Mouse (Mus musculus): ENCODE measurements at regions not wholly inside any gene's neighbourhood (a gene's known extent, or its start where the extent isn't known, plus 50 kb on each side); places are given as distances from the start of the nearest gene placed in this dataset.

- DNase-seq (ENCODE audit: low read depth, low spot score) = no peak
These were observed 318.4 kb upstream of the Slc7a11 start for GRCm38 (mm10) chr3:50761766-50762165.

GRCm38 (mm10) chr3:50758106-50758505 lies 314.7 kb upstream of the Slc7a11 start:
- no peak for DNase-seq (ENCODE audit: low read depth, low spot score)

GRCm38 (mm10) chr3:50737173-50737572 lies 293.8 kb upstream of the Slc7a11 start:
- DNase-seq (ENCODE audit: low read depth, low spot score) = no peak

- no peak for DNase-seq (ENCODE audit: low read depth, low spot score)
These were observed 275.6 kb upstream of the Slc7a11 start for GRCm38 (mm10) chr3:50719035-50719434.

- no peak for DNase-seq (ENCODE audit: low read depth, low spot score)
These were observed 270.0 kb upstream of the Slc7a11 start for GRCm38 (mm10) chr3:50713463-50713862.

GRCm38 (mm10) chr3:50709415-50709989 lies 266.1 kb upstream of the Slc7a11 start:
- no peak for DNase-seq (ENCODE audit: low read depth, low spot score)

GRCm38 (mm10) chr3:50706707-50707106 lies 263.3 kb upstream of the Slc7a11 start:
- DNase-seq (ENCODE audit: low read depth, low spot score) = no peak

- DNase-seq (ENCODE audit: low read depth, low spot score) = no peak
These were observed 251.7 kb upstream of the Slc7a11 start for GRCm38 (mm10) chr3:50694904-50695680.

- no peak for DNase-seq (ENCODE audit: low read depth, low spot score)
These were observed 251.1 kb upstream of the Slc7a11 start for GRCm38 (mm10) chr3:50694497-50694896.

GRCm38 (mm10) chr3:50692306-50692705 lies 248.9 kb upstream of the Slc7a11 start:
- DNase-seq (ENCODE audit: low read depth, low spot score) = no peak

GRCm38 (mm10) chr3:50690750-50691149 lies 247.3 kb upstream of the Slc7a11 start:
- DNase-seq (ENCODE audit: low read depth, low spot score) = no peak

- DNase-seq (ENCODE audit: low read depth, low spot score) = no peak
These were observed 246.0 kb upstream of the Slc7a11 start for GRCm38 (mm10) chr3:50689375-50689774.

- DNase-seq (ENCODE audit: low read depth, low spot score) = no peak
These were observed 244.3 kb upstream of the Slc7a11 start for GRCm38 (mm10) chr3:50687755-50688154.

GRCm38 (mm10) chr3:50678611-50678988 lies 235.2 kb upstream of the Slc7a11 start:
- no peak for DNase-seq (ENCODE audit: low read depth, low spot score)

GRCm38 (mm10) chr3:50677953-50678610 lies 234.7 kb upstream of the Slc7a11 start:
- DNase-seq (ENCODE audit: low read depth, low spot score) = no peak

- DNase-seq (ENCODE audit: low read depth, low spot score) = no peak
These were observed 232.4 kb upstream of the Slc7a11 start for GRCm38 (mm10) chr3:50675769-50676168.

GRCm38 (mm10) chr3:50674860-50675566 lies 231.6 kb upstream of the Slc7a11 start:
- DNase-seq (ENCODE audit: low read depth, low spot score) = no peak

GRCm38 (mm10) chr3:50665316-50665715 lies 221.9 kb upstream of the Slc7a11 start:
- no peak for DNase-seq (ENCODE audit: low read depth, low spot score)

- no peak for DNase-seq (ENCODE audit: low read depth, low spot score)
These were observed 217.6 kb upstream of the Slc7a11 start for GRCm38 (mm10) chr3:50660966-50661365.

GRCm38 (mm10) chr3:50660566-50660965 lies 217.2 kb upstream of the Slc7a11 start:
- DNase-seq (ENCODE audit: low read depth, low spot score) = no peak

- no peak for DNase-seq (ENCODE audit: low read depth, low spot score)
These were observed 214.5 kb upstream of the Slc7a11 start for GRCm38 (mm10) chr3:50657890-50658289.

- DNase-seq (ENCODE audit: low read depth, low spot score) = no peak
These were observed 211.0 kb upstream of the Slc7a11 start for GRCm38 (mm10) chr3:50654441-50654840.

Data from retina, postnatal 7 days (tissue).